ENCODE assay signal across 8 mouse cellular contexts in the genomic region with DNA sequence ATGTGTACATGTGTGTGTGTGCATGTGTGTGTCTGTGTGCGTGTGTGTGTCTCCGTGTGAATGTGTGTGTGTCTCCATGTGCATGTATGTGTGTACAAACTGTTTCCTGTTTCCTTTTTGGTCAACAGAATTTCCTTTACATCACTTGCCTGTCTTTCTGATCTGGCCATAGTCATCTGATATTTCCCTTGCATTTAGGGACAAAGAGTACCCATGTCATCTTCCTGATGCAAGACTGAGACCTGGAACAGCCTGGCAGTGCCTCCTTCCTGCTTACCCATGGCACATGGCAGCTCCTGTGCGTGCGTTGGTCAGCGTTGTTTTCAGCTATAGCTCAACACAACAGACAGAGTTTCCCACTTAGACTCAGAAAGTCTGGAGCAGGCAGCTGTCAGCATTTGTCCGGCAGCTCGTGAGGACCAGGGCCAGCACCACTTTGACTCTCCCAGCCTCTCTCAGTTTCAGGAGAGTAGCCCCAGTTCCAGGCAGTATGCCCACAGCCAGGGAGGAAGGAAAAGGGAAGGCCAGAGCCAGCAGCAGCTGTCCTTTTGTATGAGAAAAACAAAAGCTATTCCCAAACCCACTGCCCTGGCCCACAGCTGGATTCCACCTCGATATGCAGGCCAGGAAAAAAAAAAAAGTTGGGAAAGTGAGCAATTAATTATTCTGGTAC. TPM values are rescaled to one million over a fixed set of nuclear protein-coding genes. Genes with fewer than 3 reads are reported as not detected.
DNase-seq lines count a peak whose midpoint lies in the region; ATAC-seq lines count a peak whose summit lies in the region.

No protein-coding gene starts in this region.

- H3K9me3 ChIP-seq in forebrain, embryonic 15.5 days = no peaks in the 10 kb centered on the region
- H3K9me3 ChIP-seq in forebrain, embryonic 11.5 days (ENCODE audit: control insufficient read depth, low read length) = no peaks in the 10 kb centered on the region
- H3K9me3 ChIP-seq in hindbrain, embryonic 16.5 days (ENCODE audit: control insufficient read depth, low read length) = no peaks in the 10 kb centered on the region

- whole genome bisulfite sequencing in forebrain, embryonic 15.5 days = 49% methylated on average over 8 of the region's 8 CpGs
- WGBS in forebrain, embryonic 11.5 days = 63% methylated on average over 8 of the region's 8 CpGs
- WGBS in hindbrain, embryonic 16.5 days = 49% methylated on average over 8 of the region's 8 CpGs

- ATAC-seq in forebrain, embryonic 15.5 days (replicated peaks) = no peak
- ATAC-seq in forebrain, embryonic 11.5 days (replicated peaks; ENCODE audit: low FRiP score) = no peak
- ATAC-seq in hindbrain, embryonic 16.5 days = no peak

- 0 out of 2 replicates have a peak overlapping the region, but pooled peaks have one; percentile 36 for H3K27ac ChIP-seq in forebrain, embryonic 15.5 days (replicated peaks)
- no peak overlapping the region for H3K27ac ChIP-seq in forebrain, embryonic 11.5 days (ENCODE audit: low read depth, low read length)
- H3K27ac ChIP-seq in hindbrain, embryonic 16.5 days (ENCODE audit: low read depth, low read length) = peak overlapping the region; percentile 51

- H3K36me3 ChIP-seq in forebrain, embryonic 15.5 days = no peaks in the 10 kb centered on the region
- no peaks in the 10 kb centered on the region for H3K36me3 ChIP-seq in forebrain, embryonic 11.5 days (ENCODE audit: control insufficient read depth, insufficient read depth, low read length)
- H3K36me3 ChIP-seq in hindbrain, embryonic 16.5 days (ENCODE audit: control insufficient read depth, insufficient read depth, low read length) = no peaks in the 10 kb centered on the region

- H3K27me3 ChIP-seq in forebrain, embryonic 15.5 days = no peaks in the 10 kb centered on the region
- no peaks in the 10 kb centered on the region for H3K27me3 ChIP-seq in forebrain, embryonic 11.5 days (ENCODE audit: control insufficient read depth, insufficient read depth, low read length)
- H3K27me3 ChIP-seq in hindbrain, embryonic 16.5 days (replicated peaks; ENCODE audit: control insufficient read depth, insufficient read depth, low read length) = no peaks in the 10 kb centered on the region

- H3K4me1 ChIP-seq in forebrain, embryonic 15.5 days = no peaks in the 10 kb centered on the region
- H3K4me1 ChIP-seq in forebrain, embryonic 11.5 days (replicated peaks; ENCODE audit: control insufficient read depth, insufficient read depth, low read length) = no peaks in the 10 kb centered on the region
- no peaks in the 10 kb centered on the region; the same call in 1 of the 2 replicates for H3K4me1 ChIP-seq in hindbrain, embryonic 16.5 days (ENCODE audit: control insufficient read depth, insufficient read depth, low read depth, low read length)

- no peak overlapping the region for H3K4me2 ChIP-seq in forebrain, embryonic 15.5 days (replicated peaks)
- H3K4me2 ChIP-seq in forebrain, embryonic 11.5 days (ENCODE audit: low read depth, low read length, severe bottlenecking) = no peak overlapping the region
- no peak overlapping the region for H3K4me2 ChIP-seq in hindbrain, embryonic 16.5 days (ENCODE audit: low read length)

- DNase-seq in forebrain, embryonic 11.5 days (ENCODE audit: low spot score) = no peak
- peak; percentile 49 for DNase-seq in 416B (ENCODE audit: low read depth)
- peak; percentile 61 to 80 for DNase-seq in gastrocnemius, adult 8-10 months (ENCODE audit: low spot score in 2 of 2)
- peak; percentile 90 for DNase-seq in lung, postnatal 10 days
- DNase-seq in thymus, postnatal 0 days (ENCODE audit: low spot score) = no peak
- no peak for DNase-seq in thymus, postnatal 36 days

- no peak overlapping the region for H3K9ac ChIP-seq in forebrain, embryonic 15.5 days (replicated peaks)
- no peak overlapping the region for H3K9ac ChIP-seq in forebrain, embryonic 11.5 days (ENCODE audit: low read length)
- H3K9ac ChIP-seq in hindbrain, embryonic 16.5 days (ENCODE audit: low read depth, low read length) = no peak overlapping the region

- H3K4me3 ChIP-seq in forebrain, embryonic 15.5 days = no peak overlapping the region
- H3K4me3 ChIP-seq in forebrain, embryonic 11.5 days (ENCODE audit: low read depth, low read length) = no peak overlapping the region
- H3K4me3 ChIP-seq in hindbrain, embryonic 16.5 days (ENCODE audit: low read length) = no peak overlapping the region

RNA-seq across cellular contexts. Expression of gene Snrk, which starts 7.4 kb away (rescaled TPM):
- polyA plus RNA-seq in forebrain, embryonic 15.5 days (2015; fragmentation: Nextera tagmentation; extraction: Ambion mirVana) = 73.0 and 84.7 TPM in 2 replicates
- 31.5 and 42.4 TPM in 2 replicates for polyA plus RNA-seq in forebrain, embryonic 11.5 days (2014; fragmentation: Nextera tagmentation; extraction: Ambion mirVana)
- total RNA-seq in gastrocnemius, adult 8-10 months (2022) = 10 to 100 TPM; 37.1 to 69.7 (median 59.6) TPM
- polyA plus RNA-seq in hindbrain, embryonic 16.5 days (2015; fragmentation: Nextera tagmentation; extraction: Ambion mirVana) = 75.8 and 89.4 TPM in 2 replicates
- polyA plus RNA-seq in thymus, postnatal 0 days (2015; fragmentation: Nextera tagmentation; extraction: Ambion mirVana) = 38.5 and 42.3 TPM in 2 replicates

Comparison
In these comparisons a context has a peak if more than half of its experiments do, and no peak if none do; other contexts are left out.
1. DNase-seq: peak in 416B (single experiment), gastrocnemius, adult 8-10 months (2 of 2) and lung, postnatal 10 days (single experiment); none in forebrain, embryonic 11.5 days (single experiment), thymus, postnatal 0 days (single experiment) and thymus, postnatal 36 days (0 of 2).